Mouse (Mus musculus) heart, adult 2 months (tissue): ENCODE measurements around the gene Gm19345.

Source experiments
- CTCF ChIP-seq: fragments of 200-600 bp; IDR thresholded peaks from 2 replicates; pipeline ENCODE4 v1.8.1; 2022; ENCODE audit warnings: antibody characterized with exemption, mild to moderate bottlenecking, moderate library complexity
- EP300 ChIP-seq: fragments of 200-500 bp; IDR thresholded peaks from 2 replicates; pipeline ENCODE4 v1.6.1; 2011; ENCODE audit warnings: low read depth, low read length, control low read depth; ENCODE audit not compliant: insufficient read depth

DNA sequence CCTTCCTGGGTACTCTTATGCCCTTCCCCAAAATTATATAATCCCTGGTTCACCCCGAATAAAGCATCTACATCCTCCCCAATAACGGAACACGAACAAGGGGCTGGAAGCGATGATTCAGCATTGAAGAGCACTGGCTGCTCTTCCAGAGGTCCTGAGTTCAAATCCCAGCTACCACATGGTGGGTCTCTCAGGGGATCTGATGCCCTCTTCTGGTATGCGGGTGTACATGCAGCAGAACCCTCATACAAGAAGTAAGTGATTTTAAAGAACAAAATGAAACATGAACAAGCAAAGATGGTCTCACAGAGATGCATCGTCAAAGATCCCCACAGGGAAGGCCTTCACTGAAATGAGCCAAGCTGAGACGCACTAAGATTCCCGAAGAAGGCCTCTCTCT is 29.0 kb downstream of the Gm19345 start:
- TF ChIP-seq EP300 = no peak
- peak; percentile 34 for TF ChIP-seq CTCF
